8 mouse cellular contexts compared by ENCODE assay signal in genomic region chrX:71815631-71816345, GRCm38 (mm10). TPM values are rescaled to one million over a fixed set of nuclear protein-coding genes. Genes with fewer than 3 reads are reported as not detected.
DNase-seq lines count a peak whose midpoint lies in the region; ATAC-seq and TF ChIP-seq lines count a peak whose summit lies in the region.

Vma21 (plus strand) TSS chrX:71815924.

- H3K9me3 ChIP-seq in heart, embryonic 16.5 days (replicated peaks; ENCODE audit: control insufficient read depth, low read length), result no peaks in the 10 kb centered on the region
- no peaks in the 10 kb centered on the region for H3K9me3 ChIP-seq in stomach, postnatal 0 days (ENCODE audit: control insufficient read depth, low read length)

- peak within 1 kb of the TSS; percentile 84 for H3K27ac ChIP-seq in heart, embryonic 16.5 days (ENCODE audit: low read length)
- H3K27ac ChIP-seq in stomach, postnatal 0 days (replicated peaks), result peak within 1 kb of the TSS; percentile 83

- WGBS in heart, embryonic 16.5 days, result 30% methylated on average over 12 of the region's 12 CpGs
- 36% methylated on average over 12 of the region's 12 CpGs for WGBS in stomach, postnatal 0 days

- H3K27me3 ChIP-seq in heart, embryonic 16.5 days (ENCODE audit: control insufficient read depth, insufficient read depth, low read length), result no peaks in the 10 kb centered on the region
- no peaks in the 10 kb centered on the region for H3K27me3 ChIP-seq in stomach, postnatal 0 days (ENCODE audit: control insufficient read depth, insufficient read depth, low read length)

- no peak for TF ChIP-seq EP300 in stomach, postnatal 0 days (optimal IDR thresholded peaks at IDR 0.05)

- peak within 1 kb of the TSS; percentile 77 for H3K4me3 ChIP-seq in heart, embryonic 16.5 days (ENCODE audit: low read length)
- peak within 1 kb of the TSS; percentile 51 for H3K4me3 ChIP-seq in stomach, postnatal 0 days (ENCODE audit: low read depth, low read length)

- no peaks in the 10 kb centered on the region for H3K36me3 ChIP-seq in heart, embryonic 16.5 days (ENCODE audit: control insufficient read depth, insufficient read depth)
- no peaks in the 10 kb centered on the region for H3K36me3 ChIP-seq in stomach, postnatal 0 days (ENCODE audit: control insufficient read depth, insufficient read depth, low read length)

- DNase-seq in frontal cortex, postnatal 25 days (ENCODE audit: low spot score in 2 of 2), result no peak
- peak; percentile 7 for DNase-seq in adrenal gland, postnatal 10 days
- peak; percentile 4 to 7 for DNase-seq in layer of hippocampus, adult 8-10 months (ENCODE audit: low spot score in 2 of 2)
- DNase-seq in lung, postnatal 36 days, result peak; percentile 0
- DNase-seq in stomach, postnatal 0 days (ENCODE audit: low spot score), result peak; percentile 11

- H3K9ac ChIP-seq in heart, embryonic 16.5 days (ENCODE audit: low read length), result peak within 1 kb of the TSS; percentile 88
- H3K9ac ChIP-seq in stomach, postnatal 0 days (ENCODE audit: low read length), result peak within 1 kb of the TSS; percentile 55

- no peak for TF ChIP-seq CTCF in stomach, postnatal 0 days (IDR thresholded peaks at IDR 0.05; ENCODE audit: low read depth)

- peak within 1 kb of the TSS; percentile 68 for H3K4me2 ChIP-seq in heart, embryonic 16.5 days (ENCODE audit: low read depth, low read length)
- peak within 1 kb of the TSS; percentile 52 for H3K4me2 ChIP-seq in stomach, postnatal 0 days (replicated peaks; ENCODE audit: low read depth)

- H3K4me1 ChIP-seq in heart, embryonic 16.5 days (ENCODE audit: control insufficient read depth, insufficient read depth, low read length), result no peaks in the 10 kb centered on the region; the same call in 1 of the 2 replicates
- H3K4me1 ChIP-seq in stomach, postnatal 0 days (replicated peaks; ENCODE audit: control insufficient read depth, insufficient read depth), result no peaks in the 10 kb centered on the region

- ATAC-seq in frontal cortex, adult (ENCODE audit: low TSS enrichment), result peak; percentile 31; the same call in 1 of the 2 replicates
- ATAC-seq in erythroblast, adult 5-6 weeks (replicated peaks; ENCODE audit: low FRiP score, poor library complexity, severe bottlenecking), result 0 out of 2 replicates have a peak, but pooled peaks have one; percentile 20
- peak; percentile 37 for ATAC-seq in heart, embryonic 16.5 days (replicated peaks; ENCODE audit: extremely low read depth, insufficient read depth, low FRiP score)
- no peak for ATAC-seq in stomach, postnatal 0 days (ENCODE audit: low FRiP score, low TSS enrichment)

RNA-seq across cellular contexts. Expression of gene Vma21, which starts in this region (rescaled TPM):
- 10 to 100 TPM; 34.1 to 40.8 TPM for total RNA-seq in adrenal gland, postnatal 10 days (2021)
- 10.0 and 23.2 TPM in 2 replicates for total RNA-seq in erythroblast, adult 5-6 weeks (2015; ENCODE audit: low replicate concordance)
- 2.5 and 3.8 TPM in 2 replicates for total RNA-seq in erythroblast, adult 5-6 weeks (2017; ENCODE audit: low replicate concordance)
- polyA plus RNA-seq in heart, embryonic 16.5 days (2015; fragmentation: Nextera tagmentation; extraction: Ambion mirVana), result 41.2 and 41.7 TPM in 2 replicates
- 10 to 100 TPM; 35.1 to 40.5 (median 37.9) TPM for total RNA-seq in layer of hippocampus, adult 8-10 months (2022)
- polyA plus RNA-seq in stomach, postnatal 0 days (2015; fragmentation: Nextera tagmentation; extraction: Ambion mirVana), result 45.9 and 50.2 TPM in 2 replicates

Comparison
In these comparisons a context has a peak if more than half of its experiments do, and no peak if none do; other contexts are left out.
1. DNase-seq: peak in adrenal gland, postnatal 10 days (single experiment), layer of hippocampus, adult 8-10 months (2 of 2), lung, postnatal 36 days (single experiment) and stomach, postnatal 0 days (single experiment); none in frontal cortex, postnatal 25 days (0 of 2).